Mouse (Mus musculus) embryonic facial prominence, embryonic 14.5 days (tissue): ENCODE measurements around the gene Bnc1. TPM values are rescaled to one million over a fixed set of nuclear protein-coding genes. Genes with fewer than 3 reads are reported as not detected.

Experiments
- ATAC-seq: fragments of 200-750 bp; cut with Nextera tagmentation; 2 replicates; pipeline ENCODE4 v1.8.0; 2017; ENCODE audit warnings: low read depth, moderate number of reproducible peaks, moderate TSS enrichment
- DNase-seq: peaks from one replicate; pipeline ENCODE4 v3.0.0-alpha.2; 2015; ENCODE audit warnings: low spot score
- H3K27ac ChIP-seq: fragments of 300-500 bp; sonication (generic); replicated peaks from 2 replicates; pipeline ENCODE4 v1.5.1; 2014; ENCODE audit warnings: low read depth, mild to moderate bottlenecking, low read length, moderate library complexity
- H3K27me3 ChIP-seq: fragments of 300-500 bp; sonication (generic); replicated peaks from 2 replicates; pipeline ENCODE4 v1.6.1; 2014; ENCODE audit warnings: low read length; ENCODE audit not compliant: control insufficient read depth, insufficient read depth
- H3K36me3 ChIP-seq: fragments of 300-500 bp; sonication (generic); 2 replicates; pipeline ENCODE4 v1.6.1; 2014; ENCODE audit warnings: low read length, mixed read lengths; ENCODE audit not compliant: control insufficient read depth, insufficient read depth
- H3K4me1 ChIP-seq: fragments of 300-500 bp; sonication (generic); 2 replicates; pipeline ENCODE4 v1.6.1; 2014; ENCODE audit warnings: antibody characterized with exemption, low read length; ENCODE audit not compliant: control insufficient read depth, insufficient read depth
- H3K4me2 ChIP-seq: fragments of 300-500 bp; sonication (generic); 2 replicates; pipeline ENCODE4 v1.6.1; 2014; ENCODE audit warnings: low read depth, mild to moderate bottlenecking, low read length, moderate library complexity, mixed read lengths
- H3K4me3 ChIP-seq: fragments of 300-500 bp; sonication (generic); 2 replicates; pipeline ENCODE4 v1.5.1; 2014; ENCODE audit warnings: low read depth, mild to moderate bottlenecking, low read length
- H3K9ac ChIP-seq: fragments of 300-500 bp; sonication (generic); 2 replicates; pipeline ENCODE4 v1.6.1; 2014; ENCODE audit warnings: low read depth, mild to moderate bottlenecking, low read length, moderate library complexity, mixed read lengths
- H3K9me3 ChIP-seq: fragments of 300-500 bp; sonication (generic); 2 replicates; pipeline ENCODE4 v1.6.1; 2016; ENCODE audit warnings: low read length; ENCODE audit not compliant: control insufficient read depth
- WGBS: fragments of 180-500 bp; shearing (Covaris S2); extraction: QIAGEN DNeasy Blood & Tissue Kit; methylation state at CpG from one replicate; pipeline ENCODE4 v1.1.7; 2014; 5-methylcytosine and 5-hydroxymethylcytosine counted together
- polyA plus RNA-seq: library from polyadenylated mRNA; unstranded; fragments of >200 nt; fragmentation: Nextera tagmentation; extraction: Ambion mirVana; gene quantifications from 2 replicates; pipeline ENCODE4 v1.2.1, GENCODE M21; 2014

Gene Bnc1
- polyA plus RNA-seq, 1 experiment from 2014 or later: 2.1 TPM

GRCm38 (mm10) chr7:81968451-81968850 lies 23.6 kb downstream of the Bnc1 start:
- no peak for DNase-seq
- ATAC-seq: no peak
- H3K27ac ChIP-seq: no peak overlapping the region
- no peak overlapping the region for H3K4me3 ChIP-seq
- no peaks in the 10 kb centered on the region for H3K9me3 ChIP-seq
- H3K4me1 ChIP-seq: no peaks in the 10 kb centered on the region
- WGBS: 73% methylated on average over 4 of the region's 4 CpGs
- H3K9ac ChIP-seq: no peak overlapping the region
- no peaks in the 10 kb centered on the region for H3K27me3 ChIP-seq
- no peak overlapping the region for H3K4me2 ChIP-seq
- H3K36me3 ChIP-seq: no peaks in the 10 kb centered on the region

GRCm38 (mm10) chr7:81966195-81966594 lies 25.9 kb downstream of the Bnc1 start:
- no peak overlapping the region for H3K9ac ChIP-seq
- 64% methylated on average over 5 of the region's 5 CpGs for WGBS
- no peaks in the 10 kb centered on the region for H3K27me3 ChIP-seq
- H3K36me3 ChIP-seq: no peaks in the 10 kb centered on the region
- no peak for DNase-seq
- H3K4me1 ChIP-seq: no peaks in the 10 kb centered on the region
- no peak overlapping the region for H3K27ac ChIP-seq
- no peak overlapping the region for H3K4me3 ChIP-seq
- H3K9me3 ChIP-seq: no peaks in the 10 kb centered on the region
- no peak overlapping the region for H3K4me2 ChIP-seq
- no peak for ATAC-seq

GRCm38 (mm10) chr7:81959704-81960103 lies 32.4 kb downstream of the Bnc1 start:
- Histone ChIP-seq H3K4me1 (no peaks in the 10 kb centered on the region), H3K36me3 (no peaks in the 10 kb centered on the region), H3K9me3 (no peaks in the 10 kb centered on the region), H3K4me2 (no peak overlapping the region), H3K9ac (no peak overlapping the region; the same call in 1 of the 2 replicates), H3K4me3 (no peak overlapping the region), H3K27me3 (no peaks in the 10 kb centered on the region), H3K27ac (no peak overlapping the region)
- ATAC-seq (no peak; the same call in 1 of the 2 replicates), DNase-seq (peak; percentile 71)
- WGBS: 2% methylated on average over 3 of the region's 3 CpGs

GRCm38 (mm10) chr7:81954208-81954846 lies 37.8 kb downstream of the Bnc1 start:
- Histone ChIP-seq H3K4me2 (no peak overlapping the region), H3K9me3 (no peaks in the 10 kb centered on the region), H3K9ac (no peak overlapping the region), H3K27me3 (no peaks in the 10 kb centered on the region), H3K4me3 (no peak overlapping the region), H3K36me3 (no peaks in the 10 kb centered on the region), H3K4me1 (no peaks in the 10 kb centered on the region), H3K27ac (no peak overlapping the region)
- DNase-seq (no peak), ATAC-seq (no peak)

GRCm38 (mm10) chr7:81950499-81950898 lies 41.6 kb downstream of the Bnc1 start:
- DNase-seq (no peak), ATAC-seq (no peak)
- no peaks in the 10 kb centered on the region for H3K36me3 ChIP-seq
- H3K4me1 ChIP-seq: no peaks in the 10 kb centered on the region
- no peak overlapping the region for H3K4me2 ChIP-seq
- no peaks in the 10 kb centered on the region for H3K9me3 ChIP-seq
- no peak overlapping the region for H3K9ac ChIP-seq
- 81% methylated on average over 2 of the region's 2 CpGs for WGBS
- H3K4me3 ChIP-seq: no peak overlapping the region
- H3K27ac ChIP-seq: no peak overlapping the region
- no peaks in the 10 kb centered on the region for H3K27me3 ChIP-seq

GRCm38 (mm10) chr7:81945398-81945797 lies 46.7 kb downstream of the Bnc1 start:
- H3K4me1 ChIP-seq: no peaks in the 10 kb centered on the region
- no peak overlapping the region for H3K27ac ChIP-seq
- DNase-seq: no peak
- H3K4me2 ChIP-seq: no peak overlapping the region
- H3K36me3 ChIP-seq: no peaks in the 10 kb centered on the region
- ATAC-seq: no peak
- 26% methylated on average over 4 of the region's 4 CpGs for WGBS
- H3K9me3 ChIP-seq: no peaks in the 10 kb centered on the region
- no peaks in the 10 kb centered on the region for H3K27me3 ChIP-seq
- no peak overlapping the region for H3K4me3 ChIP-seq
- no peak overlapping the region for H3K9ac ChIP-seq

GRCm38 (mm10) chr7:81934806-81935205 lies 57.3 kb downstream of the Bnc1 start:
- WGBS: 23% methylated on average over 5 of the region's 5 CpGs
- H3K27me3 ChIP-seq: no peaks in the 10 kb centered on the region
- DNase-seq: no peak
- H3K36me3 ChIP-seq: no peaks in the 10 kb centered on the region
- peak; percentile 5; the same call in 1 of the 2 replicates for ATAC-seq
- peak overlapping the region; percentile 91 for H3K4me3 ChIP-seq
- peak overlapping the region; percentile 87 for H3K4me2 ChIP-seq
- peaks cover 13% of the 10 kb centered on the region for H3K4me1 ChIP-seq
- H3K9ac ChIP-seq: peak overlapping the region; percentile 95
- peak overlapping the region; percentile 92; the same call in 1 of the 2 replicates for H3K27ac ChIP-seq
- H3K9me3 ChIP-seq: no peaks in the 10 kb centered on the region

- H3K27me3 ChIP-seq: no peaks in the 10 kb centered on the region
- 0% methylated on average over 11 of the region's 63 CpGs for WGBS
- H3K4me2 ChIP-seq: peak within 1 kb of the TSS; percentile 87
- no peaks in the 10 kb centered on the region for H3K36me3 ChIP-seq
- peak within 1 kb of the TSS; percentile 91 for H3K4me3 ChIP-seq
- H3K9me3 ChIP-seq: no peaks in the 10 kb centered on the region
- H3K9ac ChIP-seq: peak within 1 kb of the TSS; percentile 95
- H3K4me1 ChIP-seq: peaks cover 14% of the 10 kb centered on the region
- peak within 1 kb of the TSS; percentile 92 for H3K27ac ChIP-seq
- DNase-seq: peak; percentile 94
- peak; percentile 90 for ATAC-seq
Measured at GRCm38 (mm10) chr7:81934267-81934745, 57.8 kb downstream of the Bnc1 start, which contains the start of gene Hdgfl3. Gene Hdgfl3 (minus strand): TSS chr7:81934473.
